Mouse (Mus musculus) lung, embryonic 15.5 days (tissue): ENCODE measurements at regions not wholly inside any gene's neighbourhood (a gene's known extent, or its start where the extent isn't known, plus 50 kb on each side); places are given as distances from the start of the nearest gene placed in this dataset.
A peak's percentile ranks its signal among the peaks of the same experiment; 100 is the strongest.

Source experiments
- ATAC-seq: fragments of 200-750 bp; cut with Nextera tagmentation; 2 replicates; pipeline ENCODE4 v1.8.0; 2017; ENCODE audit warnings: moderate number of reproducible peaks, borderline replicate concordance; ENCODE audit not compliant: low FRiP score, low TSS enrichment; ENCODE audit errors: extremely low read depth
- H3K27ac ChIP-seq: fragments of 300-500 bp; sonication (generic); 2 replicates; pipeline ENCODE4 v1.5.1; 2015; ENCODE audit warnings: moderate library complexity, mild to moderate bottlenecking, inconsistent platforms
- H3K27me3 ChIP-seq: fragments of 300-500 bp; sonication (generic); 2 replicates; pipeline ENCODE4 v1.6.1; 2015; ENCODE audit warnings: inconsistent platforms
- H3K36me3 ChIP-seq: fragments of 300-500 bp; sonication (generic); 2 replicates; pipeline ENCODE4 v1.6.1; 2015; ENCODE audit warnings: inconsistent platforms
- H3K4me1 ChIP-seq: fragments of 300-500 bp; sonication (generic); 2 replicates; pipeline ENCODE4 v1.6.1; 2015; ENCODE audit warnings: inconsistent platforms
- H3K4me2 ChIP-seq: fragments of 300-500 bp; sonication (generic); 2 replicates; pipeline ENCODE4 v1.6.1; 2015; ENCODE audit warnings: inconsistent platforms, mild to moderate bottlenecking, moderate library complexity
- H3K4me3 ChIP-seq: fragments of 300-500 bp; sonication (generic); 2 replicates; pipeline ENCODE4 v1.5.1; 2015; ENCODE audit warnings: mild to moderate bottlenecking, inconsistent platforms
- H3K9ac ChIP-seq: fragments of 300-500 bp; sonication (generic); 2 replicates; pipeline ENCODE4 v1.6.1; 2015; ENCODE audit warnings: inconsistent platforms
- H3K9me3 ChIP-seq: fragments of 300-500 bp; sonication (generic); 2 replicates; pipeline ENCODE4 v1.6.1; 2016; ENCODE audit warnings: inconsistent platforms
- WGBS: fragments of 180-500 bp; shearing (Covaris S2); methylation state at CpG from one replicate; pipeline ENCODE4 v1.1.7; 2015; 5-methylcytosine and 5-hydroxymethylcytosine counted together

DNA sequence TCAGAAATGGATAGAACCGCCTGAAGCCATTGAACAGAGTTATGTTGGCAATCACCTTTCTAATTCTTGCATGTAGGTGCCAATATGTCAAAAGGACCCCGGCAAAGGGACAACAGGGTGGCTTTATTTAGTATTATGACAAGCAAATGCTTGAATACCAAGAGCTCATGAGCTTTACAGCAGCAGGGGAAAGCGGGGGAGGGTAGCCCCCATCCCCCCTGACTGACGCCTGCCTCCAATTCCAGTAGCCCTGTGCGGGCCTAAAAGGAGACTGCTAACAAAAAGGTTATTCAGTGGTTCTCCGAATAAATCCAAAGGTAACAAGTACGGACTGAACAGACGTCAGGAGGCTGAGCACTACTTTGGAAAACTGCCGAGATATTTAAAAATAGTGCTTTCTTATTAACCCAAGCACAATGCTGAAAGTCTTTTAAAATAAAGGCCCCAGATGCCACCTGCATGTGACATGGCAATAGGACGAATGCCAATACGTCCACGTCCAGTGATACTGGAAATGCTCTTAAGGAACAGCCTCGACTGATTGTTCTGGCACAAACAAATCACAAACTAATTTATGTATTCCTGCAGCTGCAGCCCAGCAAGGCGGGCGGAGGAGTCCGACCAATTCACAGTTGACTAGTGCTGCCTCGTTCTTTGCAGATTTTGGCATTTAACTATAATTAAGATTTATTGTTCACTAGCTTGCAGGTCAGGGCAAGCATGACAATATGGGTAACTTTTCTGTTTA is 771.7 kb upstream of the Car8 start:
- no peak for ATAC-seq
- peaks cover 22% of the 10 kb centered on the region for H3K4me1 ChIP-seq
- H3K4me3 ChIP-seq, result no peak overlapping the region
- H3K9ac ChIP-seq, result no peak overlapping the region
- no peak overlapping the region; the same call in 1 of the 2 replicates for H3K4me2 ChIP-seq
- no peaks in the 10 kb centered on the region for H3K27me3 ChIP-seq
- H3K9me3 ChIP-seq, result no peaks in the 10 kb centered on the region
- H3K36me3 ChIP-seq, result no peaks in the 10 kb centered on the region
- no peak overlapping the region for H3K27ac ChIP-seq
- 48% methylated on average over 17 of the region's 17 CpGs for WGBS

DNA sequence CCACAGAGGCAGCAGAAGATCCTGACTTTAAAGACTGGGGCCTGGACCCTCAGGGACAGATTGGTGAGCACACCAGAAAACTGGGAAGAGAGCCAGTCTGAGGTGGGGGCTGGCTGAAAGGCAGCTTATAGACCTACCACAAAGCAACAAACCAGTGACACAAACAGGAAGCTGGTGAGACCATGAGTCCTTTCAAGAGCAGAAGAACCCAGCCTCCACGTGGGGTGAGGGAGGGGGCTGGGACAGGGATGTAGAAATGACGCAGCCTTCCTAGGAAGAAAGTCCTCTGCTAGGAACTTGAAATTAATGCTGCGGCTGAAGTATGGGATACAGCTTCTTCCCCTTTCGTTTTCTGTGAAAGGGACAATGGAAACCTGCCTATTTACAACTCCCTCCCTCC is 770.8 kb upstream of the Car8 start:
- Histone ChIP-seq H3K27ac (no peak overlapping the region), H3K4me3 (no peak overlapping the region), H3K9ac (no peak overlapping the region), H3K27me3 (no peaks in the 10 kb centered on the region), H3K4me2 (no peak overlapping the region), H3K36me3 (no peaks in the 10 kb centered on the region), H3K9me3 (no peaks in the 10 kb centered on the region), H3K4me1 (peaks cover 16% of the 10 kb centered on the region)
- peak; percentile 33; the same call in 1 of the 2 replicates for ATAC-seq
- WGBS, result 39% methylated on average over 4 of the region's 4 CpGs

DNA sequence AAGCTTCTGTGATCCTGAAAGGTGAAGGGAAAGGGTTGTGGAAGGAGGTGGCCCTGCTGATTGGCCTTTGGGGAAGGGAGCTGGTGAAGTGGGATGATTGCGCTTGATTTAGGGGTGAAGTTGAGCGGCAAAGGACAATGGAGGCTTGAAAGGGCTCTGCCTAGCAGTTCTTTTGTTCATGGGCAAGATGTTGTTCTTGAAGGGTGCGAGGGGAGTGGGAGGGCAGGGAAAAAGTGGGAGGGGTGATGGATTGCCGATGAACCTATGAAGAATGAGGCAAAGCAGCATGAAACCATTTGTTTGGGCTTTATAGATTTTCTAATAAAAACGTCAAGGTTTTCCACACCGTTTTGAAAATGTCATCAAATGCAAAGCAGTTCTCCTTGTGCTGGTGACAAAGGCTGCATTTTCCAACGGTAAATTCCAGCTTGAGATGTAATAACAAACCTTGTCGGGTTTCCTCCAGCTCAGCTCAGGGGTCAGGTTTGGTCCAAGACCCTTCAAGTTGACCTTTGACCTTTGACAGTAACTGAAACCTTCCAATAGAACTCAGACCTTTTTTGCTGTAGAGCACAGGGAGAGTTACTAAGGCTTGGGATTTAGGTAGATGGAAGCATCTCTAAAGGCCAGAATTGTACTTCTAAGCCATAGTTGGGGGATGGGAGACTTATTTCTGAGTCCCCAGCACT is 767.2 kb upstream of the Car8 start:
- H3K4me1 ChIP-seq, result peaks cover 10% of the 10 kb centered on the region
- H3K9ac ChIP-seq, result no peak overlapping the region
- H3K27ac ChIP-seq, result no peak overlapping the region
- no peaks in the 10 kb centered on the region for H3K27me3 ChIP-seq
- WGBS, result 44% methylated on average over 8 of the region's 8 CpGs
- no peaks in the 10 kb centered on the region for H3K9me3 ChIP-seq
- no peak overlapping the region for H3K4me2 ChIP-seq
- no peaks in the 10 kb centered on the region for H3K36me3 ChIP-seq
- no peak overlapping the region for H3K4me3 ChIP-seq
- no peak for ATAC-seq

DNA sequence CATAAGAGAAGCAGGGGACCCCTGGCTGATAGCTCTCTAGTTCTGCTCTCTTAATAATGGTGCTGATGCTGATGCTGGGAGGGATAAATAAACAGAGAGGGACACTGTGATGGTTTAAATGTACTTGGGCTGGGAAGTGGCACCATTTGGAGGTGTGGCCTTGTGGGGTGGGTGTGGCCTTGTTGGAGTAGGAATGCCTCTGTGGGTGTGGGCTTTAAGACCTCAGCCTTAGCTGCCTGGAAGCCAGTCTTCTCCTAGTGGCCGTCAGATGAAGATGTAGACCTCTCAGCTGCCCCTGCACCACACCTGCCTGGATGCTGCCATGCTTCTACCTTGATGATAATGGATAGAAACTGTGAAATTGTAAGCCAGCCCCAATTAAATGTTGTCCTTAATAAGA is 765.0 kb upstream of the Car8 start:
- 68% methylated on average over 1 of the region's 1 CpGs for WGBS
- no peaks in the 10 kb centered on the region for H3K27me3 ChIP-seq
- ATAC-seq, result no peak
- H3K4me2 ChIP-seq, result no peak overlapping the region
- H3K4me3 ChIP-seq, result no peak overlapping the region
- H3K9ac ChIP-seq, result no peak overlapping the region
- no peak overlapping the region for H3K27ac ChIP-seq
- H3K36me3 ChIP-seq, result no peaks in the 10 kb centered on the region
- H3K9me3 ChIP-seq, result no peaks in the 10 kb centered on the region
- H3K4me1 ChIP-seq, result no peaks in the 10 kb centered on the region

DNA sequence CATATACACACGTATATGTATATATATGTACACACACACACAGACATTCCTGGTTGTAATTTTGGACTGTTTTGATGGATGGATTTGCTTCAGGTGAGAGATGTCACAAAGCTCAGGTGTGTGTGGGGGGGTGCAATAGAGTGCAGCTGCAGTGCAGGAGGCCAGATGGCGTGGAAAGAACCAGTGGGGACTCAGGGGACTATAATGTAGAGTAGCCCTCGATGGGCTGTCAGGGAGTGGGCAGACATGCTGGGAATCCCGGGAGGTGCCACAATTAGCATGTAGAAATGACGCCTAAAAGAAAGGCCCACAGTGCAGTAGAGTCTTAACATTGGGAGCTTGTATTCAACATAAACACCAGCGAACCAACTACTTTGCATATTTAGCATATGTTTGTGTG is 763.5 kb upstream of the Car8 start:
- Histone ChIP-seq H3K4me3 (no peak overlapping the region), H3K9me3 (no peaks in the 10 kb centered on the region), H3K4me1 (no peaks in the 10 kb centered on the region), H3K27me3 (no peaks in the 10 kb centered on the region), H3K9ac (no peak overlapping the region), H3K36me3 (no peaks in the 10 kb centered on the region), H3K27ac (no peak overlapping the region), H3K4me2 (no peak overlapping the region)
- no peak for ATAC-seq
- 79% methylated on average over 6 of the region's 6 CpGs for WGBS

DNA sequence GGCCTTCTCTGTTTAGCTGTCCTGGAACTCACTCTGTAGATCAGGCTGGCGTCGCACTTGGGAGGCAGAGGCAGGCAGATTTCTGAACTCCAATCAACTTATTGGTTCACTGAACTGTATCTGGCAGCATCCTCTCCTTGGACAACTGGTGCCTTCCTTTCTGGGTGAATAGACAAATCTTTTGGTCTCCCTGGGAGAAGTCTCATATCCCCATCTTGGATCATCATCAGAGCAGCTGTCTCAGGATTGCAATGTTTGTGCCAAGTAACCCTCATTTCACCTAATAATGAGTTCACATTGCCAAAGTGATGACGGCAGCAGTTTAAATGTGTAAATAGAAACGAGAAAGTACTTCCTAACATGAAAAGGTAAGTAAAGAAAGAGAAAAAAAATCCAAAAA is 759.8 kb upstream of the Car8 start:
- Histone ChIP-seq H3K27ac (no peak overlapping the region), H3K27me3 (no peaks in the 10 kb centered on the region), H3K9me3 (no peaks in the 10 kb centered on the region), H3K4me2 (no peak overlapping the region), H3K9ac (no peak overlapping the region), H3K36me3 (no peaks in the 10 kb centered on the region), H3K4me1 (no peaks in the 10 kb centered on the region), H3K4me3 (no peak overlapping the region)
- no peak for ATAC-seq
- WGBS, result 69% methylated on average over 4 of the region's 4 CpGs

DNA sequence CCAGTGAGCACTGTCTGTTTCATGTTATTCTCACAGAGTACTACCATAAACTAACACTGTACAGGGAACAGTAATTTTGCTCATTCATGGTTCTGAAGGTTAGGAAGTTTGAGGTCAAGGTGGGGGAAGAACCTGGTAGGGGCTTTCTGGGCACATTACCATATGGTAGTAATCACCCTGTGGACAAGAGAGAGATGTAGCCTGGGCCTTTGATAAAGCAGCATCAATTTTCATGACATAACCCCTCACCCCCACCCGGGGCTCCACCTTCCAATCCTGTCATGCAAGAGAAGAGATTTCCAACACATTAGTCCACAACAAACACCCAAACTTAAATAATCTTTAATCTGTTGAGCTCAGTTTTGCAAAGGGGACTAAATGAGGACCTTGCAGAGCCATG is 753.3 kb upstream of the Car8 start:
- Histone ChIP-seq H3K9ac (no peak overlapping the region), H3K27me3 (peaks cover 7% of the 10 kb centered on the region; the same call in 1 of the 2 replicates), H3K4me3 (no peak overlapping the region), H3K27ac (no peak overlapping the region), H3K36me3 (no peaks in the 10 kb centered on the region), H3K9me3 (no peaks in the 10 kb centered on the region), H3K4me2 (no peak overlapping the region), H3K4me1 (peaks cover 12% of the 10 kb centered on the region)
- WGBS, result 72% methylated on average over 1 of the region's 1 CpGs
- no peak for ATAC-seq

DNA sequence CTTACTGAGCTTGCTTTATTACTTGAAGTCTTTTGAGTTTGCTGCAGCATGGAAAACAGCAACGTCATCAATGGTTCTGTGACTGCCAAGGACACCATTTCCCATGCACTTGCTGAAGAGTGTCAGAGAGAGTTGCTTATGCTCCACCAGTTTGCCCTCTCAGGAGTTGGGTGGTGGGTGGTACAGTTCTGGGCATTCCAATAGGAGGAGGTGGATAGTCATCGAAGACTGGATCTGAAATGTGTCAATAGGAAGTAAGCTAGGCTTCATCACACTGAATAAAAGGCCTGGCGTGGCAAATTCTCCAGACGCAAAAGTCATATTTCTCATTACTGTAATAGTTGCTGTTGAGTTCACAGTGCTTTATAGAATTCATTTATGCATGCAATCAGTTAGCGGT is 751.7 kb upstream of the Car8 start:
- WGBS, result 77% methylated on average over 5 of the region's 5 CpGs
- Histone ChIP-seq H3K27me3 (peaks cover 7% of the 10 kb centered on the region; the same call in 1 of the 2 replicates), H3K27ac (no peak overlapping the region), H3K36me3 (no peaks in the 10 kb centered on the region), H3K4me1 (peaks cover 22% of the 10 kb centered on the region), H3K9me3 (no peaks in the 10 kb centered on the region), H3K9ac (no peak overlapping the region), H3K4me2 (no peak overlapping the region), H3K4me3 (no peak overlapping the region)
- no peak for ATAC-seq

DNA sequence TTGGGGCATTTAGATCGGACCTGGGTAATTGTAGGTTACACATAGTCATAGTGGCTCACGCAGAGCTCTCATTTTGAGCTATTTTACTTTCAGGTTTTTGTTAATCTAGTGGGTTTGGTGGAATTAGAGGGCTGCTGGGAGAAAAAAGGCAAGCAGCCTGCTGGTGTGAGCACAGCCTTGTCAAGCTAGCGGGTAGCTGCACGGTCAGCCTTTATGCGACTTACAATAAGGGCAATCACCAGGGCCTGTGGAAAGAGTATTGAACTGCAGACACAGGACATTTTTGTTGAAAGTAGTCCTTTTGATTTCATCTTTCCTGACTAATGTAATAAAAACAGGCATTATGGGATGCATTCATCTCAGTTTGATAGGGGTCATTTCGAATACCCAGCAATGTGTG is 750.8 kb upstream of the Car8 start:
- Histone ChIP-seq H3K4me2 (no peak overlapping the region), H3K4me3 (no peak overlapping the region), H3K9me3 (no peaks in the 10 kb centered on the region), H3K27me3 (peaks cover 7% of the 10 kb centered on the region; the same call in 1 of the 2 replicates), H3K9ac (no peak overlapping the region), H3K4me1 (peaks cover 25% of the 10 kb centered on the region), H3K36me3 (no peaks in the 10 kb centered on the region), H3K27ac (no peak overlapping the region)
- WGBS, result 93% methylated on average over 6 of the region's 6 CpGs
- no peak for ATAC-seq

DNA sequence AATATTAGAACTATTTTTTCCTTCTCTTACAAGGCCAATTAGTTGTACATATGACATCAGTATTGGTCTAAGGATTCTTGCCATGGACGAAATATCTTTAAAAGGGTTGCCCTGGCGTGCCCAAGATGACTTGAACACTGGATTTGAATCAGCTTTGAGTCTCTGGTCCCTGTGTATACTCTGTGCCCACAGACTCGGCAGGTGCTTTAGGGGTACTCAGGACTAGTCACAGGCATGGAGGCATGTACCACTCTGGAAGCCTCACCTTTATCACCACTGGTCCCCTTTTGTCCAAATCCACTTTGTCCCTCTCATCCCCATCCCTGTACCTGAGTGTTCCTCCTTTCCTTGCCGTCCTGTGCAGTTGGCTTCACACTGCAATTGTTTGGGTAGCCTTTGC is 750.3 kb upstream of the Car8 start:
- WGBS, result 86% methylated on average over 4 of the region's 4 CpGs
- ATAC-seq, result no peak

DNA sequence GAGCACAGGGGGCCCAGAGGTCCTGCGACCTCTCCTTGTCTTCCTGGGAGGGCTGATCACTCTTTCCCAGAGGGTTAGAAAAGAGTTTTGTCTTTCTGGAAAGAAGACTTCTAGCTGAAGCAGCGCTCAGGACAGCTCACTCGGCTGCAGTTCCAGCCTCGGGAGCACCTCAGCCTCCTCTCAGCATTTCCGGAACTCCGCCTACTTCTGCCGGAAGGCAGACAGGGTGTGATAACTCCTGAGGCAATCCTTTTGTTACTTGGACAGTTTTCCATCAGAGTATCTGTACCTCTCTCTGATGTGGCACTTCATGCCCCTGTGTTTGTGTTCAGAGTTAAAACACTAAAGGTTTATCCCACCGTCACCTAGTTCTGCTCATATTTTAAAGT is 749.5 kb upstream of the Car8 start:
- no peak overlapping the region for H3K27ac ChIP-seq
- WGBS, result 41% methylated on average over 8 of the region's 8 CpGs
- peaks cover 7% of the 10 kb centered on the region; the same call in 1 of the 2 replicates for H3K27me3 ChIP-seq
- no peak overlapping the region for H3K4me3 ChIP-seq
- no peak overlapping the region for H3K9ac ChIP-seq
- no peak overlapping the region for H3K4me2 ChIP-seq
- no peaks in the 10 kb centered on the region for H3K9me3 ChIP-seq
- ATAC-seq, result no peak
- H3K36me3 ChIP-seq, result no peaks in the 10 kb centered on the region
- H3K4me1 ChIP-seq, result peaks cover 33% of the 10 kb centered on the region

More for the DNA sequence above, 750.3 kb upstream of the Car8 start:
- Histone ChIP-seq H3K4me2 (no peak overlapping the region), H3K4me1 (peaks cover 30% of the 10 kb centered on the region), H3K9me3 (no peaks in the 10 kb centered on the region), H3K36me3 (no peaks in the 10 kb centered on the region), H3K9ac (no peak overlapping the region), H3K27me3 (peaks cover 7% of the 10 kb centered on the region; the same call in 1 of the 2 replicates), H3K27ac (no peak overlapping the region), H3K4me3 (no peak overlapping the region)

DNA sequence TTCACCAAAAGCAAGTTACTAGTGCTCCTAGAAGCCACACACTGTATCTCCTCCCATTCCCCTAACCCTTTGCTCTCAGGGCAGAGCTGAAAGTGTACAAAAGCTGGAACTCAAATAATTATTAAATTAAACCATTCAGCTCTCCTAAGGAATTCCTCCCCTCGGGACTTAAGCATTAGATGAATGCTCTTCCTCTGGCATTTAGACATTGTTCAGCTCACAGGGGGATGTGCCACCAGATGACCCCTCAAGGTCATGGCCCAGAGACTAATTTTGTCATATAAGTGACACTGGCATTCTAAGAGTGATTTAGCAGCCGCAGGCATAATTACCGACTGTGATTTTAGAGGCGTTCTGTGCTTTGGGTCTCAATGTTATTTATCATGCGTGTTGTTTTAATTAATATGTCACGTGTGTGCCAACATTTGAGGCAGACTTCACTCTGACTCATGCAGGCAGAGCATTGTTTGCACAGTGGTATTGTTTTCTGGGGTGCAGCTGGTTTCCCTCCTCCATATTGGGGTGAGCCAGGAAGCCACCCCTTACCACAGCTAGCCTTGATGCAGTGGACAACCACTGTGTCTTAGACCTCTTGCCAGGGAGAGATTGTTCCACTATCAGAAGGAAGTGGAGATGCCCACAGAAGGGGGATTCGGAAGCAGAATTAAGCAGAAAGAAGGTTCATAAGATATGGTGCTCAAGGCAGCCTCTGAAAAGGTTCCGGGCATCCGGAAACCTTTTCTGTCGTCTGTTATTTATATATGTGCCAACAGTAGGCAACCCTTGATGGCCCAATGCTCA is 748.9 kb upstream of the Car8 start:
- H3K9me3 ChIP-seq, result no peaks in the 10 kb centered on the region
- H3K27me3 ChIP-seq, result peaks cover 7% of the 10 kb centered on the region; the same call in 1 of the 2 replicates
- WGBS, result 58% methylated on average over 10 of the region's 10 CpGs
- H3K4me3 ChIP-seq, result no peak overlapping the region
- peaks cover 33% of the 10 kb centered on the region for H3K4me1 ChIP-seq
- no peak overlapping the region for H3K4me2 ChIP-seq
- no peak overlapping the region for H3K27ac ChIP-seq
- H3K36me3 ChIP-seq, result no peaks in the 10 kb centered on the region
- H3K9ac ChIP-seq, result no peak overlapping the region
- ATAC-seq, result no peak
